Mouse (Mus musculus): ENCODE measurements around the gene Lcmt2. TPM values are rescaled to one million over a fixed set of nuclear protein-coding genes. Genes with fewer than 3 reads are reported as not detected.
"Not testable (repeated sequence)": the region's sequence is repeated elsewhere in the genome, so short reads cannot be mapped to it uniquely, and the experiment has no call there.

Lcmt2 gene
- total RNA-seq, 2 experiments from 2014 or later = 8.8 to 9.2 TPM

- DNase-seq; intact Hi-C loops (cut with DNase I): not testable (repeated sequence)
Observed at GRCm38 (mm10) chr2:121126302-121126701, 14.2 kb downstream of the Lcmt2 start.

DNA sequence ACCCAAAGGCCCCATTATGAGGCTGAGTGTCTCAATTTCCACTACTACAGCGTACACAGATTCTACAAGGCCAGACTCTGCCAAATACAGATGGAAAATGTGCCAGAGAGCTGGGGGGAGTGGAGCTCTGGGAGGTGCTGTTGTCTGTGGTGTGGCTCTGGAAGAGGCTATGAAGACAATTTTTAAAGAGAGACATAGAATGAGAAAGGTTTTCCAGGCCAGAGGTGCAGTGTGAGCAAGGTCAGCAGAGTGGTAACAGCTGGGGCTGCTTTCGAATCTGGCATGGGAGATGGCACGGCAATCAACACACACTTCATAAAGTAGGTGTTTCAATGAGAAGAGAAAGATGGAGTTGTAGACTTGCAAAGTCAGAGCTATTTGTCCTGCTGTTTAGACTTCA lies 21.2 kb downstream of the Lcmt2 start:
- intact Hi-C loops (cut with DNase I) = no loop called here
- DNase-seq = no peak

DNA sequence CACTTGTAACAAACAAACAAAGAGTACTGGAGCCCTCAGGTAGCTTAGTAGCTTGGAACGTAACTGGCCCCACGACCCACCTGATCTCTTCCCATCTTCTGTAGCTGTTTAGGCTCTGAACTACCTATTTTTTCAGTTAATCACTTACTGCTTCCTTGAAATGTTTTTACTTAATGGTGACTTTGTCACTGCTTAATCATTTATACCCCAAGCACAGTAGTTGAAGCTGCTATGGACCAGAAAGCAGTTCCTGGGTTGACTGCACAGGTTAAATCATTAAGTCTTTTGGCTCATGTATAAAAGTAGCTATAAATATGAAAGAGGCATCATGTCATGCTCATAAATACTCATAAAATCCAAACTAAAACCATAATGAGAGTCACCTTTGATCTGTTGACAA lies 25.0 kb downstream of the Lcmt2 start:
- no peak for DNase-seq
- intact Hi-C loops (cut with DNase I) = no loop called here

- DNase-seq = no peak
- intact Hi-C loops (cut with DNase I) = no loop called here
Observed at GRCm38 (mm10) chr2:121109695-121110094, 30.8 kb downstream of the Lcmt2 start, which contains the start of gene Tgm7. Gene Tgm7 (minus strand): TSS chr2:121109795.

GRCm38 (mm10) chr2:121105940-121106339 lies 34.5 kb downstream of the Lcmt2 start:
- no peak for DNase-seq
- intact Hi-C loops (cut with DNase I) = no loop called here

DNA sequence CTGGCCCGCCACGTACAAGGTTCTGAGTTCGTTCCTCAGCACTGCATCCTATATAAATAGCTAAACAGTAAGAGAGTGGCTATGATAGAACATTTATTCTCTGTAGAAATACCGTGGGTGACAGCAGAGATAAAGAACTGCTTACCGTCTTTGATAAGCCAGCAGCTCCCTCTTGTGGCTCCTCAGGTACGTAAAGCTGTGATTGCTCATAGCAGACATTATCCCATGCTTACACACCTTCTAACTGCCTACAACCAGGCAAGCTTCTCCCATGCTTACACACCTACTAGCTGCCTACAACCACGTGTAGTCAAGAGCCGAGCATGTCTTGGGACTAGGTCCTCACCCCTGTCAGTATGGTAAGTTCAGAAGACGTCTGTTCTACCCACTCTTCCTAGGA lies 38.4 kb downstream of the Lcmt2 start:
- DNase-seq = peak; percentile 57 to 69
- intact Hi-C loops (cut with DNase I) = loop anchor here (2.0 kb wide), 1 partner anchor 61 kb away; no protein-coding TSS in a partner anchor

DNA sequence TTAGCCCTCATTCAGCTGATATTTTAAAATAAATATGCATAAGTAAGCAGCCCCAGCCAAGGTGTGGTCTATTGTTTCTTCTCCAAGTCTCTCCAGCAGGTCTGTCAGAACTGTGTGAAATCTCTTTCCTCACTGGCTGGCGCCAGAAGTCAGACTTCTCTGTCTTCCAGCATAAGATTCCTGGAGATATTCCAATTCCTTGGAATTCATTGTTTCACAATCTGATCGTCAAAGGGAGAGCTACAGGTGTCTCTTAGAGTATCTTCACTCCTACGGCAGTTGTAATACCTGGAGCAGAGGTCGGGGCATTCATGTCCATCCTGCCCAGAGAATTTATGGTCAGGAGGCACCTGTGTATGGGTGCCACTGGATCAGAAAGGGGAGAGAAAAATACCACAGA lies 50.7 kb downstream of the Lcmt2 start:
- intact Hi-C loops (cut with DNase I) = no loop called here

GRCm38 (mm10) chr2:121088507-121088906 lies 51.9 kb downstream of the Lcmt2 start:
- intact Hi-C loops (cut with DNase I) = no loop called here
- DNase-seq = no peak

More for the DNA sequence above, 50.7 kb downstream of the Lcmt2 start:
- no peak for DNase-seq

GRCm38 (mm10) chr2:121085480-121086185 lies 54.8 kb downstream of the Lcmt2 start, which contains the start of gene Tgm5:
Gene Tgm5 (minus strand): TSS chr2:121085841.
- DNase-seq = no peak
- intact Hi-C loops (cut with DNase I) = no loop called here

DNA sequence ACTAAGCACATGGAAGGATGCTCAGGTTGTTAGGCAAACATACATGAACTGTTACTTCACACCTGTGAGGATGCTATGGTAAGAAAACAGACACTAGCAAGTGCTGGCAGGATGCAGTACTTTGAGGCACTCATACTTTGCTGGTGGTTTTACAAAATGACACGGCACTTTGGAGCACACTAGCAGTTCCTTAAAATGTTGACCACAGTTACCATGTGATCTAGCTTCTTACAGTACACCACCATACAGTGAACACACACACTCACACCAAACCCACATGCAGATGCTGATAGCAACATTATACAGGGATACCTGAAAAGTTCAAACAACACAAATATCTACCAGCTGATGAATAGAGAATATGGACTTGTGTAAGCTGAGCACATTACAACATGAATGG lies 57.8 kb downstream of the Lcmt2 start:
- intact Hi-C loops (cut with DNase I) = no loop called here

More for the DNA sequence above, 57.8 kb downstream of the Lcmt2 start:
- DNase-seq = no peak

Other genes with a start within 250 kb of the Lcmt2 start
- gene Ubr1, start 169.9 kb downstream of the Lcmt2 start, total RNA-seq (2021) = 10 to 100 TPM; 23.6 to 25.2 TPM
- 1 to 10 TPM; 2.7 to 3.1 TPM for gene Tmem62, start 163.6 kb downstream of the Lcmt2 start, total RNA-seq (2021)
- gene Ccndbp1, start 132.2 kb downstream of the Lcmt2 start, total RNA-seq (2021) = 10 to 100 TPM; 37.3 to 40.9 TPM
- gene Epb42, start 103.6 kb downstream of the Lcmt2 start, total RNA-seq (2021) = 1 to 10 TPM; 1.1 to 1.3 TPM
- gene Tgm5, start 54.8 kb downstream of the Lcmt2 start, total RNA-seq (2021) = not detected
- gene Tgm7, start 30.9 kb downstream of the Lcmt2 start, total RNA-seq (2021) = not detected
- gene Adal, start 225 bp downstream of the Lcmt2 start, total RNA-seq (2021) = 10 to 100 TPM; 10.5 to 11.7 TPM
- 10 to 100 TPM; 15.5 to 16.1 TPM for gene Tubgcp4, start 30.0 kb upstream of the Lcmt2 start, total RNA-seq (2021)
- gene Zscan29, start 30.5 kb upstream of the Lcmt2 start, total RNA-seq (2021) = 1 to 10 TPM; 7.6 to 8.5 TPM
- gene Trp53bp1, start 130.8 kb upstream of the Lcmt2 start, total RNA-seq (2021) = 10 to 100 TPM; 32.5 to 41.3 TPM
- gene Map1a, start 148.9 kb upstream of the Lcmt2 start, total RNA-seq (2021) = 1 to 10 TPM; 7.6 to 8.7 TPM
- 10 to 100 TPM; 27.2 to 31.4 TPM for gene Ppip5k1, start 214.7 kb upstream of the Lcmt2 start, total RNA-seq (2021)
- gene Ckmt1, start 217.1 kb upstream of the Lcmt2 start, total RNA-seq (2021) = 1 to 10 TPM; 1.3 to 1.6 TPM
- gene Strc, start 246.5 kb upstream of the Lcmt2 start, total RNA-seq (2021) = not detected